Mouse (Mus musculus) spleen, postnatal 14 days (tissue): ENCODE results near the gene Dclk1.

Source experiments
- DNase-seq, 2 experiments: peaks; one replicate each; pipeline ENCODE4 v3.0.0; 2021 to 2022; ENCODE audit warnings: low spot score in 2 of 2

The Dclk1 gene

GRCm38 (mm10) chr3:55539811-55540293 lies 297.7 kb downstream of the Dclk1 start:
- no peak for DNase-seq

- DNase-seq, result no peak
These were observed 298.4 kb downstream of the Dclk1 start for GRCm38 (mm10) chr3:55540406-55541140.

- DNase-seq, result no peak
These were observed 299.6 kb downstream of the Dclk1 start for GRCm38 (mm10) chr3:55541799-55542198.

GRCm38 (mm10) chr3:55542310-55542709 lies 300.1 kb downstream of the Dclk1 start:
- DNase-seq, result no peak

GRCm38 (mm10) chr3:55542947-55543346 lies 300.8 kb downstream of the Dclk1 start:
- no peak for DNase-seq

DNA sequence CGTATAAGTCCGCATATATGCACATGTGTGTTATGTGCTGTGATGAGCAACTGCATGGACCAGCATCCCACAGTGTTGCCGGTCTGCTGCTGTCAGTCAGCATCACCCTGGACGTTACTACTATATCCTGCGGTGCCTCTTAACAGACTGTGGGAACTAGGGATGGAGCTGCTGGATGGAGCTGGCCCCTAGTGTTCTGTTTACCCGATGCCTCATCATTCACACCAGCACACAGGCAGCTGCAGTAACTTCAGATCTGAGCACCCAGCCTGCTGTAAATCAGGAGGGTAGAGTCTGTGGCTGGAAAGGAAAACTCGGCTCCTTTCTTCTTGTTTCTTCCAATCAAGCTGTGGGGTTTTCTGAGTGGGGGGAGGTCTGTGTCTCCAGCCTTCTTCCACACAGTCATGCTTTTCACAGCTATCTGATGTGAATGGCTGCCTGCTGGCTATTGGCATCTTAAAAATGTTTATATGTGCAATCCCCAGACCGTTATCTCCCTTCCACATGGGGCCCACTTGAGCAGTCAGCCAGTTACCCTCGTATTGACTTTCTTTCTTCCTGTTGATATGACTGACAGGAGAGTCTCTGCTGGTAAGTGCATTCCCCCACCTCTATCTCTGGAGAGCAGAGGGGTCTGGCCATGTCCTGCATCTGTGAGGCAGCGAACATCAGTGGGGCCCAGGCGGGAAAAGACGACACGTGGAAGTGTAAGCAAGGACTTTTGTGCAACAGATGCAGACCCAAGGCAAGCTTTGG lies 301.9 kb downstream of the Dclk1 start:
- DNase-seq, result no peak

GRCm38 (mm10) chr3:55545296-55545695 lies 303.1 kb downstream of the Dclk1 start:
- DNase-seq, result no peak

- no peak for DNase-seq
These were observed 303.8 kb downstream of the Dclk1 start for GRCm38 (mm10) chr3:55545916-55546315.

GRCm38 (mm10) chr3:55547106-55547505 lies 304.9 kb downstream of the Dclk1 start:
- no peak for DNase-seq

DNA sequence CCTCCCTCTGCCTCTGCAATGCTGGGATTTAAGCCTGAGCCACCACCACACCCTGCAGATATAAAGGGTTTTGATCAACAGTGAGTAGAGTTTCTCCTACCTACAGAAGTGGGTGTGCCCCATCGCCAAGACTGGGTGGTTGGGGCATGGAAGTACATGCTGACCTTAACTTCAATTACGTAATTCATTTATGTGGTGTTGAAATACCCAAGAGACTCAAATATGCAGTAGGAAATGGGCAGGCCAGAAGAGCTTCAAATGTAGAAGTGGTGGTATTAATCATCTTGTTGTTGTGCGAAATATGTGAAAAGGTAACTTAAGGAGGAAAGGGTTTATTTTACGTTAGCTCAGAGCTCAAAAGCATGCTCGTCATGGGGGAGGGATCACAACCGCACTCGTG lies 307.2 kb downstream of the Dclk1 start:
- DNase-seq, result no peak

- no peak for DNase-seq
These were observed 308.8 kb downstream of the Dclk1 start for GRCm38 (mm10) chr3:55550962-55551361.

GRCm38 (mm10) chr3:55551912-55552311 lies 309.7 kb downstream of the Dclk1 start:
- DNase-seq, result no peak

- DNase-seq, result no peak
These were observed 310.9 kb downstream of the Dclk1 start for GRCm38 (mm10) chr3:55553031-55553430.

GRCm38 (mm10) chr3:55555848-55556247 lies 313.7 kb downstream of the Dclk1 start:
- DNase-seq, result no peak

DNA sequence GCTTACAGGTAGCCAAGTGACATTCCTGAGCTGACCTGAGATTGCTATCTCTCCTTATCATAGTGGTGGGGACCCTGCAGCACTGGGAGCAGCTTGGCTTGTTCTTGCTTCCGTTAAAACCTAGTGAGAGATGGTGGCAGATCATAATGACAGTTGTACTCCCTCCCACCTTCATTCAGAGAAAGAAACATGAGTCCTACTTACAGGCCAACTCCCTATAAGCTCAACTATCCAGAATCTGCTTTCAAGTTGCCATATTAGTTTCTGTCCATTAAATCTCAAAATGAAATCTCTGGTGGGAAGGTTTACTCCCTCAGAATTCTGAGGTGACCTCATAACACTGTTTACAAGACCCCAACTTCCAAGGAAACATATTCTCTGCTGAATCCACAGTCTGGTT lies 316.4 kb downstream of the Dclk1 start:
- DNase-seq, result no peak

- DNase-seq, result no peak
These were observed 325.3 kb downstream of the Dclk1 start for GRCm38 (mm10) chr3:55567476-55567875.

- DNase-seq, result no peak
These were observed 327.4 kb downstream of the Dclk1 start for GRCm38 (mm10) chr3:55569539-55569938.

DNA sequence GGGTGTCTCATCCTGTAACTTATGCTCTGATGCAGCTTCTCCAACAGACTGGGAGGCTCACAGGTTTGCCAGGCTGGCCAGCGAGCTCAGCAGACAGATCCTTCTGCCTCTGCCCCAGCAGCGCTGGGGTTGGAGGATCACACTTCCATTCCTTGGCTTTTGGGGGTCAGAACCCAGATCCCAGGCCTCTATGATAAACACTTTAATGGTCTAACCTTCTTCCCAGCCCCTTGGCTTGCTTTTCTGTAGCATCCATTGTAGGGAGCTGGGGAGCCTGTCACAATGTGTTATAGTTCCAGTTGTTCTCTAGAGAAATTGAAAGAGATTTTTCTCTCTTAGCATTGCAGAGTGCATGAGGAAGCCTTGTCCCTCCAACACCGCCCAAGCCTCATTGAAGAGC lies 328.9 kb downstream of the Dclk1 start:
- DNase-seq, result no peak

DNA sequence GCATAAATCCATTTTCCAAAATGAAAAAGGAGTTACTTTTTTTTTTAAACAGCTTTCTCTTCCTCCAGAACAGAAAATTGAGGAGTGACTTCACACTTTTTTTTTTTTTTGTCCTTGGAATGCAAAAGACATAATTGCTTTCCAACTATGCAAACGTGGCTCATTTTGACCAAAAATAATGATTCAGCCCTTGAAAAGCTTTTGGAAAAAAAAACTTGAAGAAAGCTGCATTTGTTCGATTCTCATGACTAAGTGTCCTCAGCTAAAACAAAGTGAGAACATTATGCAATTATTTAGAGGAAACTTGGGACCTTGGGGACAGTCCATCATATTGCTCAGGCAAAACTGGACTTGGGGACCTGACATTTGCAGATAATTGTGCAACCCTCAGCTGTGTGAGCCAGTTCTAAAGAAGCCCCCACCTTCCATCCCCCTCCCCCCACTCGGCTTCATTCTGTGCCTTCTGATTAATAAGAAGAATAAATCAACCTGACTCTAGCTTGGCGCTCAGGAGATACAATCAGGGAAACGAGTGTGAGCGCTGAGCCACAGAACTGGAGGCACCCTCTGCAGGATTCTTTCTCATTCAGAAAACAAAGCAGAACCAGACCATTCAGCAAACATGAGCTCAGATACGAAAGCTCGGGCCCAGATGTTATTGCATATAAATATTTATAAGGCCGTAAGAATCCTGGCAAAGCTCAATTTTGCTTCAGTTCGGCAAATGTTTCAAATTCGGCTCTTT lies 329.6 kb downstream of the Dclk1 start:
- DNase-seq, result no peak

DNA sequence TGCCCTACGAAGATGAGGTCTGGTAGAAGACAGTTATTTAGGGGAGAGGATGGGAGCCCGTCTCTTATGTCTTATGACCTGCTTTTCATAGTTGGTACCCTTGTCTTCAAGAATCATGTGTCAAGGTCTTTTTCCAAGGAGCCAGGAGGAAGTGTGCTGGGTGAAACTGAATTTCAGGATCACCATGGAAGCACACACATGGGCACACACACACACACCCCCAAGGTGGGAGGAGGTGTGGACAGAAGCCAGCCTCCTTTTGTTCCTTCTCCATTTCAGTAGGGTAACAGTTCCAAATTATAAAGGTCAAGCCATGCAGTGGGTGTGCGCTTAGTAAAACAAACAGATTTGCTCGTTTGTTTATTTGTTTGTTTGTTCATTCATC lies 330.1 kb downstream of the Dclk1 start:
- no peak for DNase-seq

DNA sequence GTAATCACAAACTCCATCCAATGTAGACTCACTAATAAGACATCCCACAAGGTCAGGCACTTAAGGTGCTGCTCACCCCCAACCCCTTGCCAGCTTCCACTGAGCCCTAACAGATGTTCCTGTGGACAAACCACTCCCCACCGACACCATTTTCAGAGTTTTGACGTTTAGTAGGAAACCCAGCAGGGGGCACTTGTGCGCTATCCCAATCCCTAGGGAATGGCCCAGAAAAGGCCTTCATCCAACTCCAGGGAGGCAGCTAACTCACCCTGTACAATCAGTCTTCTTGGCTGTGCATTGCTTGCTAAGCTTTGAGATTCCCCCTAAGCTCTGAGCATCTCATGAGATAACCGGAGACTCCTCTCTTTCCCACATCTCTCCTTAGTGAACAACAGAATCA lies 331.8 kb downstream of the Dclk1 start:
- no peak for DNase-seq

DNA sequence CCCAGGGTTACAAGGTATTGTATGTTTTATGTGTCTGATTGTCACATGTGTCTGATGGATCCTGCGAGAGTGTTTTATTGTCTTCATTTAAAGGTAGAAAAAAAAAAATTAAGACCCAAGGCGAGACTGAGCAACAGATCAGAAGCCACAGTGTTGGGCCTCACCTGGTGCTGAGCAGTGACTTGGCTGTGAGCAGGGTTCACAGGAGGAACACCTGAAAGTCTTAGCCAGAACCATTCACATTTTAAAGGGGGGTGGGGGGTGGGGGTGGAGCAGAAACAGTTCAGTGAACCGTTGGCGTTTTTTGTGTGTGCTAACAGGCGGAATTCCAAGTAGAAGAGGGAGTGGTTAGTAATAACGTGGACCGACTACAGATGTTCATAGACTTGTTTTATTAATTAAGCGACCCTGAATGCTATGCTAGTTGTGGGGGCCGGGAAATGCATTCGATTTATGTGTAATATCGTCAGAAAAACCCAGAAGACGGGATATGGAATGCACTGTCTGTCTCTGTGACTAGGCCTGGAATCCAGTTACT lies 345.3 kb downstream of the Dclk1 start:
- no peak for DNase-seq
